Mouse (Mus musculus) midbrain, postnatal 0 days (tissue): ENCODE data around the gene Zfyve16. TPM values are rescaled to one million over a fixed set of nuclear protein-coding genes. Genes with fewer than 3 reads are reported as not detected.

ENCODE experiments used
- ATAC-seq: fragments of 200-750 bp; cut with Nextera tagmentation; 2 replicates; pipeline ENCODE4 v1.8.0; 2017; ENCODE audit warnings: moderate number of reproducible peaks, mild to moderate bottlenecking, moderate TSS enrichment, moderate library complexity; ENCODE audit not compliant: low FRiP score
- DNase-seq: peaks from one replicate; pipeline ENCODE4 v3.0.0-alpha.2; 2015; ENCODE audit warnings: low spot score
- H3K27ac ChIP-seq: fragments of 300-500 bp; sonication (generic); 2 replicates; pipeline ENCODE4 v1.5.1; 2014; ENCODE audit warnings: low read depth, mild to moderate bottlenecking, low read length, mixed read lengths
- H3K27me3 ChIP-seq: fragments of 300-500 bp; sonication (generic); 2 replicates; pipeline ENCODE4 v1.6.1; 2014; ENCODE audit warnings: low read length, control low read depth, mixed read lengths; ENCODE audit not compliant: insufficient read depth
- H3K36me3 ChIP-seq: fragments of 300-500 bp; sonication (generic); 2 replicates; pipeline ENCODE4 v1.6.1; 2014; ENCODE audit warnings: low read length, control low read depth, mixed read lengths; ENCODE audit not compliant: insufficient read depth
- H3K4me1 ChIP-seq: fragments of 300-500 bp; sonication (generic); 2 replicates; pipeline ENCODE4 v1.6.1; 2014; ENCODE audit warnings: mild to moderate bottlenecking, control low read depth, antibody characterized with exemption, low read length, mixed read lengths; ENCODE audit not compliant: insufficient read depth
- H3K4me2 ChIP-seq: fragments of 300-500 bp; sonication (generic); 2 replicates; pipeline ENCODE4 v1.6.1; 2014; ENCODE audit warnings: low read depth, mild to moderate bottlenecking, low read length, mixed read lengths; ENCODE audit not compliant: poor library complexity, severe bottlenecking
- H3K4me3 ChIP-seq: fragments of 300-500 bp; sonication (generic); 2 replicates; pipeline ENCODE4 v1.5.1; 2014; ENCODE audit warnings: low read depth, mild to moderate bottlenecking, low read length, moderate library complexity
- H3K9ac ChIP-seq: fragments of 300-500 bp; sonication (generic); replicated peaks from 2 replicates; pipeline ENCODE4 v1.6.1; 2014; ENCODE audit warnings: mild to moderate bottlenecking, low read length, moderate library complexity, mixed read lengths; ENCODE audit not compliant: poor library complexity, severe bottlenecking
- H3K9me3 ChIP-seq: fragments of 300-500 bp; sonication (generic); 2 replicates; pipeline ENCODE4 v1.6.1; 2016; ENCODE audit warnings: low read length, control low read depth
- CTCF ChIP-seq: IDR thresholded peaks from 2 replicates; pipeline ENCODE4 v1.5.1; 2016; ENCODE audit warnings: antibody characterized with exemption, mild to moderate bottlenecking
- WGBS: fragments of 180-500 bp; shearing (Covaris S2); extraction: QIAGEN DNeasy Blood & Tissue Kit; methylation state at CpG from one replicate; pipeline ENCODE4 v1.1.7; 2014; 5-methylcytosine and 5-hydroxymethylcytosine counted together
- polyA plus RNA-seq: library from polyadenylated mRNA; unstranded; fragments of >200 nt; fragmentation: Nextera tagmentation; extraction: Ambion mirVana; gene quantifications from 2 replicates; pipeline ENCODE4 v1.2.1, GENCODE M21; 2015
- total RNA-seq: library from RNA; depleted of rRNA; stranded (reverse); fragments of >200 nt; gene quantifications from 2 replicates; pipeline ENCODE4 v1.2.3, GENCODE M21; 2014

Zfyve16 gene
- total and polyA plus RNA-seq, 2 experiments from 2014 or later: 6.1 to 18.3 TPM

GRCm38 (mm10) chr13:92531237-92531636, 569 bp upstream of the Zfyve16 start:
- H3K4me1 ChIP-seq: no peaks in the 10 kb centered on the region
- peak overlapping the region; percentile 94 for H3K27ac ChIP-seq
- WGBS: 4% methylated on average over 15 of the region's 15 CpGs
- no peaks in the 10 kb centered on the region for H3K36me3 ChIP-seq
- ATAC-seq (no peak), DNase-seq (no peak)
- H3K4me2 ChIP-seq: peak overlapping the region; percentile 66
- H3K9ac ChIP-seq: peak overlapping the region; percentile 86
- TF ChIP-seq CTCF: no peak
- no peaks in the 10 kb centered on the region for H3K9me3 ChIP-seq
- no peaks in the 10 kb centered on the region for H3K27me3 ChIP-seq
- H3K4me3 ChIP-seq: peak overlapping the region; percentile 90

GRCm38 (mm10) chr13:92529828-92530720, 594 bp downstream of the Zfyve16 start:
- ATAC-seq: peak; percentile 83; the same call in 1 of the 2 replicates
- Histone ChIP-seq H3K9me3 (no peaks in the 10 kb centered on the region), H3K4me2 (peak overlapping the region; percentile 66), H3K4me3 (peak overlapping the region; percentile 90), H3K27me3 (no peaks in the 10 kb centered on the region), H3K9ac (peak overlapping the region; percentile 86), H3K27ac (peak overlapping the region; percentile 94), H3K36me3 (no peaks in the 10 kb centered on the region), H3K4me1 (no peaks in the 10 kb centered on the region)
- no peak for TF ChIP-seq CTCF
- peak; percentile 44 for DNase-seq
- WGBS: 2% methylated on average over 41 of the region's 47 CpGs

DNA sequence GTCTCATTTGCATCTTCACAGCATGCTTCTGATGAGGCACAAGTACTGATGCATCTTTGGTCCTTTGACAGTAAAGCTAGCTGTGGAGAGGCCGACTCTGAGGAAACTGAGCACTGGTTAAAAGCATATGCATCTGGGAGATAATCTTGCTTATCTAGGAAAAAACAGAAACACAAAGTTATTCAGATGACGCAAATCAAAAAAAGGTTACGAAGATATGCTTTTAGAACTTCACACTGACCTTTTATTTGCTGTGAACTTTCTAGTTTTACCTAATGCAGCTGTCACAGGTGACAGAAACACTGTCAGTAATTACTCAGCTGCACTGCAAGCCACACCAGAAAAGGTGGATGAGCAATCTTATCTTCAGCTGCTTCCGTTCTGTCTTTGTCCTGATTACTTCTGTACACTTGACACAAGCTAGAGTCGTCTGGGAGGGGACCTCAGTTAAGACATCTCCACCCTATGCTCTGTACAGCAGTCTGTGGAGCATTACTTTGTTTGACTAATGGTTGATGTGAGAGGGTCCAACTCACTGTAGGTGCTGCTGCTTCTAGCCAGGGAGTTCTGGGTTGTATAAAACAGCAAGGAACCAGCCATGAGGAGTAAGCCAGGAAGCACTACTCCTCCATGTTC, 7.4 kb downstream of the Zfyve16 start:
- no peak for ATAC-seq
- WGBS: 94% methylated on average over 5 of the region's 5 CpGs
- peaks cover 30% of the 10 kb centered on the region for H3K36me3 ChIP-seq
- DNase-seq: no peak
- H3K9ac ChIP-seq: no peak overlapping the region
- H3K4me2 ChIP-seq: no peak overlapping the region
- no peak overlapping the region for H3K27ac ChIP-seq
- no peak overlapping the region for H3K4me3 ChIP-seq
- H3K4me1 ChIP-seq: no peaks in the 10 kb centered on the region
- H3K9me3 ChIP-seq: no peaks in the 10 kb centered on the region
- H3K27me3 ChIP-seq: no peaks in the 10 kb centered on the region
- no peak for TF ChIP-seq CTCF

- no peak for ATAC-seq
- no peak for TF ChIP-seq CTCF
- Histone ChIP-seq H3K4me2 (no peak overlapping the region), H3K9me3 (no peaks in the 10 kb centered on the region), H3K4me1 (no peaks in the 10 kb centered on the region), H3K9ac (no peak overlapping the region), H3K4me3 (no peak overlapping the region), H3K27me3 (no peaks in the 10 kb centered on the region), H3K36me3 (peaks cover 24% of the 10 kb centered on the region), H3K27ac (no peak overlapping the region)
- DNase-seq: no peak
- WGBS: 88% methylated on average over 12 of the region's 12 CpGs
Observed at GRCm38 (mm10) chr13:92504871-92505270, 25.8 kb downstream of the Zfyve16 start.

- H3K27ac ChIP-seq: no peak overlapping the region
- ATAC-seq (no peak), DNase-seq (no peak)
- no peak overlapping the region for H3K4me2 ChIP-seq
- no peak overlapping the region for H3K4me3 ChIP-seq
- H3K9me3 ChIP-seq: no peaks in the 10 kb centered on the region
- H3K27me3 ChIP-seq: no peaks in the 10 kb centered on the region
- peaks cover 23% of the 10 kb centered on the region; the same call in 1 of the 2 replicates for H3K36me3 ChIP-seq
- 81% methylated on average over 1 of the region's 1 CpGs for WGBS
- TF ChIP-seq CTCF: no peak
- H3K4me1 ChIP-seq: no peaks in the 10 kb centered on the region
- no peak overlapping the region for H3K9ac ChIP-seq
Observed at GRCm38 (mm10) chr13:92491923-92492322, 38.7 kb downstream of the Zfyve16 start.

- 57% methylated on average over 4 of the region's 4 CpGs for WGBS
- no peak for DNase-seq
Observed at GRCm38 (mm10) chr13:92490817-92491216, 39.9 kb downstream of the Zfyve16 start.

More at GRCm38 (mm10) chr13:92490817-92491216, 39.9 kb downstream of the Zfyve16 start:
- peaks cover 23% of the 10 kb centered on the region; the same call in 1 of the 2 replicates for H3K36me3 ChIP-seq
- H3K4me1 ChIP-seq: no peaks in the 10 kb centered on the region
- no peaks in the 10 kb centered on the region for H3K27me3 ChIP-seq
- H3K4me2 ChIP-seq: no peak overlapping the region
- TF ChIP-seq CTCF: no peak
- H3K9ac ChIP-seq: no peak overlapping the region
- ATAC-seq: no peak
- H3K4me3 ChIP-seq: no peak overlapping the region
- H3K27ac ChIP-seq: no peak overlapping the region
- H3K9me3 ChIP-seq: no peaks in the 10 kb centered on the region
